Mouse (Mus musculus) lung, embryonic 15.5 days (tissue): ENCODE results near the gene Gm10974. TPM values are rescaled to one million over a fixed set of nuclear protein-coding genes. Genes with fewer than 3 reads are reported as not detected.

Source experiments
- ATAC-seq: fragments of 200-750 bp; cut with Nextera tagmentation; 2 replicates; pipeline ENCODE4 v1.8.0; 2017; ENCODE audit warnings: moderate number of reproducible peaks, borderline replicate concordance; ENCODE audit not compliant: low FRiP score, low TSS enrichment; ENCODE audit errors: extremely low read depth
- H3K27ac ChIP-seq: fragments of 300-500 bp; sonication (generic); 2 replicates; pipeline ENCODE4 v1.5.1; 2015; ENCODE audit warnings: moderate library complexity, mild to moderate bottlenecking, inconsistent platforms
- H3K27me3 ChIP-seq: fragments of 300-500 bp; sonication (generic); 2 replicates; pipeline ENCODE4 v1.6.1; 2015; ENCODE audit warnings: inconsistent platforms
- H3K36me3 ChIP-seq: fragments of 300-500 bp; sonication (generic); 2 replicates; pipeline ENCODE4 v1.6.1; 2015; ENCODE audit warnings: inconsistent platforms
- H3K4me1 ChIP-seq: fragments of 300-500 bp; sonication (generic); 2 replicates; pipeline ENCODE4 v1.6.1; 2015; ENCODE audit warnings: inconsistent platforms
- H3K4me2 ChIP-seq: fragments of 300-500 bp; sonication (generic); 2 replicates; pipeline ENCODE4 v1.6.1; 2015; ENCODE audit warnings: inconsistent platforms, mild to moderate bottlenecking, moderate library complexity
- H3K4me3 ChIP-seq: fragments of 300-500 bp; sonication (generic); 2 replicates; pipeline ENCODE4 v1.5.1; 2015; ENCODE audit warnings: mild to moderate bottlenecking, inconsistent platforms
- H3K9ac ChIP-seq: fragments of 300-500 bp; sonication (generic); 2 replicates; pipeline ENCODE4 v1.6.1; 2015; ENCODE audit warnings: inconsistent platforms
- H3K9me3 ChIP-seq: fragments of 300-500 bp; sonication (generic); 2 replicates; pipeline ENCODE4 v1.6.1; 2016; ENCODE audit warnings: inconsistent platforms
- WGBS: fragments of 180-500 bp; shearing (Covaris S2); methylation state at CpG from one replicate; pipeline ENCODE4 v1.1.7; 2015; 5-methylcytosine and 5-hydroxymethylcytosine counted together
- polyA plus RNA-seq: library from polyadenylated mRNA; unstranded; fragments of >200 nt; fragmentation: Nextera tagmentation; extraction: Ambion mirVana; gene quantifications from 2 replicates; pipeline ENCODE4 v1.2.1, GENCODE M21; 2015

Gene Gm10974
- polyA plus RNA-seq, 1 experiment from 2014 or later = not detected

- Histone ChIP-seq H3K4me1 (peaks cover 46% of the 10 kb centered on the region), H3K9me3 (no peaks in the 10 kb centered on the region), H3K9ac (peak overlapping the region; percentile 92), H3K4me2 (peak overlapping the region; percentile 96), H3K36me3 (no peaks in the 10 kb centered on the region), H3K27ac (peak overlapping the region; percentile 87), H3K27me3 (no peaks in the 10 kb centered on the region), H3K4me3 (peak overlapping the region; percentile 88)
- 4% methylated on average over 13 of the region's 13 CpGs for WGBS
- peak; percentile 7; the same call in 1 of the 2 replicates for ATAC-seq
Measured at GRCm38 (mm10) chr7:66387419-66387812, 21.7 kb downstream of the Gm10974 start.

GRCm38 (mm10) chr7:66387813-66388521 lies 22.3 kb downstream of the Gm10974 start, which contains the start of gene Lrrk1:
Lrrk1 (minus strand) TSS chr7:66388350.
- no peaks in the 10 kb centered on the region for H3K9me3 ChIP-seq
- WGBS = under 1% methylated on average over 70 of the region's 70 CpGs

GRCm38 (mm10) chr7:66388621-66389532 lies 23.2 kb downstream of the Gm10974 start:
- peak overlapping the region; percentile 88 for H3K4me3 ChIP-seq
- WGBS = 6% methylated on average over 28 of the region's 28 CpGs
- peaks cover 39% of the 10 kb centered on the region for H3K4me1 ChIP-seq
- H3K9me3 ChIP-seq = no peaks in the 10 kb centered on the region
- H3K36me3 ChIP-seq = no peaks in the 10 kb centered on the region
- ATAC-seq = peak; percentile 56; the same call in 1 of the 2 replicates
- H3K4me2 ChIP-seq = peak overlapping the region; percentile 96
- no peaks in the 10 kb centered on the region for H3K27me3 ChIP-seq
- H3K27ac ChIP-seq = peak overlapping the region; percentile 87
- peak overlapping the region; percentile 92 for H3K9ac ChIP-seq

More at GRCm38 (mm10) chr7:66387813-66388521, 22.3 kb downstream of the Gm10974 start, which contains the start of gene Lrrk1:
- Histone ChIP-seq H3K27me3 (no peaks in the 10 kb centered on the region), H3K27ac (peak within 1 kb of the TSS; percentile 87), H3K36me3 (no peaks in the 10 kb centered on the region), H3K9ac (peak within 1 kb of the TSS; percentile 92), H3K4me2 (peak within 1 kb of the TSS; percentile 96), H3K4me3 (peak within 1 kb of the TSS; percentile 88), H3K4me1 (peaks cover 46% of the 10 kb centered on the region)
- ATAC-seq = peak; percentile 81

GRCm38 (mm10) chr7:66397288-66397687 lies 31.6 kb downstream of the Gm10974 start:
- H3K27ac ChIP-seq = no peak overlapping the region
- H3K9ac ChIP-seq = no peak overlapping the region
- ATAC-seq = no peak
- no peak overlapping the region for H3K4me3 ChIP-seq
- no peaks in the 10 kb centered on the region for H3K36me3 ChIP-seq
- no peaks in the 10 kb centered on the region for H3K9me3 ChIP-seq
- H3K27me3 ChIP-seq = no peaks in the 10 kb centered on the region
- no peak overlapping the region for H3K4me2 ChIP-seq
- no peaks in the 10 kb centered on the region; the same call in 1 of the 2 replicates for H3K4me1 ChIP-seq
- WGBS = 67% methylated on average over 3 of the region's 3 CpGs

GRCm38 (mm10) chr7:66401605-66402004 lies 35.9 kb downstream of the Gm10974 start:
- ATAC-seq = no peak
- 57% methylated on average over 8 of the region's 8 CpGs for WGBS
- no peaks in the 10 kb centered on the region for H3K36me3 ChIP-seq
- H3K4me2 ChIP-seq = no peak overlapping the region
- H3K9me3 ChIP-seq = no peaks in the 10 kb centered on the region
- H3K27me3 ChIP-seq = no peaks in the 10 kb centered on the region
- H3K27ac ChIP-seq = no peak overlapping the region
- no peak overlapping the region for H3K4me3 ChIP-seq
- H3K4me1 ChIP-seq = peaks cover 25% of the 10 kb centered on the region
- no peak overlapping the region for H3K9ac ChIP-seq

- no peaks in the 10 kb centered on the region for H3K27me3 ChIP-seq
- no peaks in the 10 kb centered on the region for H3K36me3 ChIP-seq
- WGBS = 91% methylated on average over 5 of the region's 5 CpGs
- H3K4me3 ChIP-seq = no peak overlapping the region
- no peak for ATAC-seq
- no peak overlapping the region for H3K27ac ChIP-seq
- H3K9ac ChIP-seq = no peak overlapping the region
- peaks cover 33% of the 10 kb centered on the region for H3K4me1 ChIP-seq
- no peak overlapping the region for H3K4me2 ChIP-seq
- no peaks in the 10 kb centered on the region for H3K9me3 ChIP-seq
Measured at GRCm38 (mm10) chr7:66402876-66403275, 37.2 kb downstream of the Gm10974 start.

- no peak overlapping the region for H3K4me2 ChIP-seq
- no peak overlapping the region for H3K4me3 ChIP-seq
- WGBS = 36% methylated on average over 10 of the region's 10 CpGs
- H3K4me1 ChIP-seq = peaks cover 33% of the 10 kb centered on the region
- H3K27ac ChIP-seq = no peak overlapping the region
- H3K36me3 ChIP-seq = no peaks in the 10 kb centered on the region
- peak; percentile 30 for ATAC-seq
- H3K27me3 ChIP-seq = no peaks in the 10 kb centered on the region
- H3K9me3 ChIP-seq = no peaks in the 10 kb centered on the region
- H3K9ac ChIP-seq = no peak overlapping the region
Measured at GRCm38 (mm10) chr7:66404141-66404540, 38.4 kb downstream of the Gm10974 start.

GRCm38 (mm10) chr7:66404802-66405201 lies 39.1 kb downstream of the Gm10974 start:
- Histone ChIP-seq H3K4me2 (no peak overlapping the region), H3K4me1 (peaks cover 33% of the 10 kb centered on the region), H3K27ac (no peak overlapping the region), H3K36me3 (no peaks in the 10 kb centered on the region), H3K4me3 (no peak overlapping the region), H3K27me3 (no peaks in the 10 kb centered on the region), H3K9ac (no peak overlapping the region), H3K9me3 (no peaks in the 10 kb centered on the region)
- no peak for ATAC-seq
- 58% methylated on average over 4 of the region's 4 CpGs for WGBS

GRCm38 (mm10) chr7:66405541-66405940 lies 39.8 kb downstream of the Gm10974 start:
- H3K9me3 ChIP-seq = no peaks in the 10 kb centered on the region
- no peaks in the 10 kb centered on the region for H3K27me3 ChIP-seq
- no peak overlapping the region for H3K9ac ChIP-seq
- H3K36me3 ChIP-seq = no peaks in the 10 kb centered on the region
- no peak for ATAC-seq
- no peak overlapping the region for H3K27ac ChIP-seq
- no peak overlapping the region for H3K4me2 ChIP-seq
- peaks cover 33% of the 10 kb centered on the region for H3K4me1 ChIP-seq
- no peak overlapping the region for H3K4me3 ChIP-seq
- WGBS = 39% methylated on average over 11 of the region's 11 CpGs

- no peak for ATAC-seq
- no peaks in the 10 kb centered on the region for H3K27me3 ChIP-seq
- H3K9me3 ChIP-seq = no peaks in the 10 kb centered on the region
- no peak overlapping the region for H3K27ac ChIP-seq
- H3K36me3 ChIP-seq = no peaks in the 10 kb centered on the region
- peaks cover 33% of the 10 kb centered on the region for H3K4me1 ChIP-seq
- H3K4me2 ChIP-seq = no peak overlapping the region
- H3K9ac ChIP-seq = no peak overlapping the region
- no peak overlapping the region for H3K4me3 ChIP-seq
- WGBS = 37% methylated on average over 13 of the region's 13 CpGs
Measured at GRCm38 (mm10) chr7:66405951-66406721, 40.4 kb downstream of the Gm10974 start.

GRCm38 (mm10) chr7:66406971-66407370 lies 41.3 kb downstream of the Gm10974 start:
- H3K4me2 ChIP-seq = no peak overlapping the region
- H3K27me3 ChIP-seq = no peaks in the 10 kb centered on the region
- ATAC-seq = no peak
- no peak overlapping the region for H3K4me3 ChIP-seq
- no peaks in the 10 kb centered on the region for H3K36me3 ChIP-seq
- no peak overlapping the region for H3K27ac ChIP-seq
- peaks cover 33% of the 10 kb centered on the region for H3K4me1 ChIP-seq
- H3K9ac ChIP-seq = no peak overlapping the region
- WGBS = 43% methylated on average over 8 of the region's 8 CpGs
- no peaks in the 10 kb centered on the region for H3K9me3 ChIP-seq
